Comparison of ENCODE assay signal across 20 mouse cellular contexts in genomic region chr6:139746758-139747479, GRCm38 (mm10).
DNase-seq lines count a peak whose midpoint lies in the region; ATAC-seq and TF ChIP-seq lines count a peak whose summit lies in the region.
"Had no signal": no experiment of that assay in that cellular context is flagged by ENCODE, and none has a peak within 500 bp of the region (broad histone marks: within the 10 kb centered on the region; RNA-seq: fewer than 3 reads in every experiment).

No protein-coding gene starts in this region.

- WGBS in neural tube, embryonic 12.5 days, result 68% methylated on average over 7 of the region's 7 CpGs
- WGBS in midbrain, embryonic 11.5 days, result 70% methylated on average over 7 of the region's 7 CpGs
- WGBS in midbrain, postnatal 0 days, result 54% methylated on average over 7 of the region's 7 CpGs

- H3K4me1 ChIP-seq in neural tube, embryonic 12.5 days, result no peaks in the 10 kb centered on the region
- no peaks in the 10 kb centered on the region for H3K4me1 ChIP-seq in midbrain, embryonic 11.5 days (ENCODE audit: control insufficient read depth, insufficient read depth, low read length)
- no peaks in the 10 kb centered on the region for H3K4me1 ChIP-seq in midbrain, postnatal 0 days (ENCODE audit: insufficient read depth, low read length)
- H3K4me1 ChIP-seq: forebrain, embryonic 10.5 days; kidney, embryonic 15.5 days had no signal

- no peak overlapping the region for H3K4me2 ChIP-seq in neural tube, embryonic 12.5 days (replicated peaks)
- H3K4me2 ChIP-seq in midbrain, embryonic 11.5 days, result no peak overlapping the region
- H3K4me2 ChIP-seq in midbrain, postnatal 0 days (ENCODE audit: low read depth, low read length, poor library complexity, severe bottlenecking), result no peak overlapping the region
- H3K4me2 ChIP-seq: kidney, embryonic 15.5 days had no signal

- no peak overlapping the region for H3K9ac ChIP-seq in neural tube, embryonic 12.5 days
- H3K9ac ChIP-seq in midbrain, embryonic 11.5 days (ENCODE audit: low read length), result no peak overlapping the region
- no peak overlapping the region for H3K9ac ChIP-seq in midbrain, postnatal 0 days (replicated peaks; ENCODE audit: low read length, poor library complexity, severe bottlenecking)
- H3K9ac ChIP-seq: kidney, embryonic 15.5 days had no signal

- no peak overlapping the region for H3K4me3 ChIP-seq in neural tube, embryonic 12.5 days
- H3K4me3 ChIP-seq in midbrain, embryonic 11.5 days (ENCODE audit: low read depth, low read length), result no peak overlapping the region
- H3K4me3 ChIP-seq in midbrain, postnatal 0 days (ENCODE audit: low read depth, low read length), result no peak overlapping the region
- H3K4me3 ChIP-seq: forebrain, embryonic 10.5 days; kidney, embryonic 15.5 days had no signal

- TF ChIP-seq CTCF in midbrain, postnatal 0 days (IDR thresholded peaks at IDR 0.05), result no peak

- no peak overlapping the region for H3K27ac ChIP-seq in neural tube, embryonic 12.5 days
- H3K27ac ChIP-seq in midbrain, embryonic 11.5 days (ENCODE audit: low read depth, low read length), result no peak overlapping the region
- H3K27ac ChIP-seq in midbrain, postnatal 0 days (ENCODE audit: low read depth, low read length), result no peak overlapping the region
- H3K27ac ChIP-seq: forebrain, embryonic 10.5 days; kidney, embryonic 15.5 days; macrophage had no signal

- peak; percentile 5 for DNase-seq in embryo, embryonic 10.5 days (ENCODE audit: low spot score)
- no peak for DNase-seq in embryo, embryonic 9.5 days (ENCODE audit: extremely low spot score)
- no peak for DNase-seq in neural tube, embryonic 10.5 days (ENCODE audit: extremely low spot score, low spot score)
- DNase-seq in midbrain, embryonic 11.5 days (ENCODE audit: low spot score, missing footprints), result peak; percentile 90
- peak; percentile 25 for DNase-seq in midbrain, postnatal 0 days (ENCODE audit: low spot score)
- no peak for DNase-seq in left cerebral cortex, postnatal 36 days (ENCODE audit: low spot score in 2 of 2)
- no peak for DNase-seq in gastrocnemius, postnatal 25 days
- DNase-seq: adrenal gland, adult 8-10 months; cerebellum, adult 9-10 months; gastrocnemius, postnatal 10 days; heart, adult 18-20 months; kidney, adult 11 months; right cerebral cortex, adult 18-20 months; right cerebral cortex, postnatal 4 days; thymus, postnatal 25 days had no signal

- H3K27me3 ChIP-seq in neural tube, embryonic 12.5 days (replicated peaks), result no peaks in the 10 kb centered on the region
- no peaks in the 10 kb centered on the region for H3K27me3 ChIP-seq in midbrain, embryonic 11.5 days (ENCODE audit: control insufficient read depth, insufficient read depth, low read length)
- no peaks in the 10 kb centered on the region for H3K27me3 ChIP-seq in midbrain, postnatal 0 days (ENCODE audit: insufficient read depth, low read length)
- H3K27me3 ChIP-seq: kidney, embryonic 15.5 days had no signal

- no peaks in the 10 kb centered on the region for H3K9me3 ChIP-seq in neural tube, embryonic 12.5 days
- no peaks in the 10 kb centered on the region for H3K9me3 ChIP-seq in midbrain, embryonic 11.5 days (ENCODE audit: control insufficient read depth, low read length)
- no peaks in the 10 kb centered on the region for H3K9me3 ChIP-seq in midbrain, postnatal 0 days (ENCODE audit: low read length)
- H3K9me3 ChIP-seq: forebrain, embryonic 10.5 days; kidney, embryonic 15.5 days had no signal

- intact Hi-C loops in left cerebral cortex, postnatal 36 days (cut with DNase I), result no loop called here

- peak; percentile 85 for ATAC-seq in neural tube, embryonic 12.5 days (ENCODE audit: low FRiP score, low read depth)
- ATAC-seq in midbrain, embryonic 11.5 days (ENCODE audit: low FRiP score), result peak; percentile 88
- no peak for ATAC-seq in midbrain, postnatal 0 days (ENCODE audit: low FRiP score)
- ATAC-seq: activated CD4-positive, CD25-positive, alpha-beta regulatory T cell, adult 4 months had no signal

- H3K36me3 ChIP-seq in neural tube, embryonic 12.5 days, result no peaks in the 10 kb centered on the region
- H3K36me3 ChIP-seq in midbrain, embryonic 11.5 days (ENCODE audit: control insufficient read depth, insufficient read depth, low read length), result no peaks in the 10 kb centered on the region
- H3K36me3 ChIP-seq in midbrain, postnatal 0 days (ENCODE audit: insufficient read depth, low read length), result no peaks in the 10 kb centered on the region
- H3K36me3 ChIP-seq: forebrain, embryonic 10.5 days; kidney, embryonic 15.5 days had no signal

Comparison
In these comparisons a context has a peak if more than half of its experiments do, and no peak if none do; other contexts are left out.
1. DNase-seq: peak in embryo, embryonic 10.5 days (single experiment), midbrain, embryonic 11.5 days (single experiment) and midbrain, postnatal 0 days (single experiment); none in embryo, embryonic 9.5 days (single experiment), neural tube, embryonic 10.5 days (single experiment), left cerebral cortex, postnatal 36 days (0 of 2) and gastrocnemius, postnatal 25 days (single experiment).